Mouse (Mus musculus) gastrocnemius, postnatal 25 days (tissue): Measurements from ENCODE around the gene Map3k20. TPM values are rescaled to one million over a fixed set of nuclear protein-coding genes. Genes with fewer than 3 reads are reported as not detected.

ENCODE experiments used
- DNase-seq: peaks from one replicate; pipeline ENCODE4 v3.0.0; 2022
- total RNA-seq, 2 experiments: library from RNA; stranded (reverse); gene quantifications; 1 replicate in 1 of 2; 2 replicates in 1 of 2; pipeline ENCODE4 v1.2.3; 2021

The Map3k20 gene
- total RNA-seq, 2 experiments from 2014 or later: 311 to 336 TPM

DNA sequence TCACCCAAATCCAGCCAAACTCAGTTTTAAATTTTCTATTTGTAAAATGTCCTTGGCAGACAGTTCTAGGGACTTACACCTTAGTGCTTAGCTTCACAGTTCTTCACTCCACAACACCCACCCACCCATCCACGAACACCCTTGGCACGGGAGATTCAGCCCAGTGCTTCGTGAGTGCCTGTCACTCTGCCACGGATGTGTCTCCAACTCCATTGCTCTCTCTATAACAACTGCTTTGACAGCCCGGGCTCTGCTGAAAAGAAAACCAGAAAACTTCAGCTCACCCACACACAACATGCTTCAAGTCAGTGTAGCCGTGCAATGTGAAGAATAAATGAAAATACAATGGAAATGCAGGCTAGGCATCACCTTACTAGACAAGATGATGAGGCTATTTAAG lies 97.2 kb downstream of the Map3k20 start:
- no peak for DNase-seq

DNA sequence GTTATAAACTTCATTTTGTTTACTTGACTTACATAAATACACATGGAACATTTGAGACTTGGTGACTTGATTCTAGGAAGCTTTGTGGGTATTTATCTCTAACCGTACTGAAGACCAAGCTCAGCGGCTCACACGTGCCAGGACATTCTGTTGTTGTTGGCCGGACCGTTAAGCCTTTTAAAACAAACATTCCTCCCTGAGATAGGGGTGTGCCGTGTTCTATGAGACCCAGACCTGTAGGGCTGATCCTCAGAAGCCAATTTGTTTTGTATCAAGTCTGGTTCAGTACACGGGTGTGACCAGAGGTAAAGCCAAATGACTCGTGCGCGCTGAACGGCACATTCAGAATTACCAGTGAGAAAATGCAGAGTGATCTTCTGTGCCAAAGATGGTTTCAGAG lies 97.9 kb downstream of the Map3k20 start:
- no peak for DNase-seq

DNA sequence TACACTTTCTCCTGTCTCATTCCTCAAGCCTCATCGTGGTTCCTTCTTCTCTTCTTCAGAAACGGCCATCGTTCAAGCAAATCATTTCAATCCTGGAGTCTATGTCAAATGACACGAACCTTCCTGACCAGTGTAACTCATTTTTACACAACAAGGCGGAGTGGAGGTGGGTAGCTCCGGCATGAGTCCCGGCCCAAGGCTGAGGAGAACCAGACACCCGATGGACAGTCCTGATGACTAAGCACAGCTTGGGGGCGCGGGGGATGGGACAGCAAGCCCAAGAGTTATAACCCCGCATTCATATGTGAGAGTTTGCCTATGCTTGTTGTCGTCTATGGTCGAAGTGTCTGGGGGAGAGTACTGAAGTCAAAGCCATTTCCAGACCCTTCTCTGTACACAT lies 104.0 kb downstream of the Map3k20 start:
- DNase-seq: peak; percentile 49

DNA sequence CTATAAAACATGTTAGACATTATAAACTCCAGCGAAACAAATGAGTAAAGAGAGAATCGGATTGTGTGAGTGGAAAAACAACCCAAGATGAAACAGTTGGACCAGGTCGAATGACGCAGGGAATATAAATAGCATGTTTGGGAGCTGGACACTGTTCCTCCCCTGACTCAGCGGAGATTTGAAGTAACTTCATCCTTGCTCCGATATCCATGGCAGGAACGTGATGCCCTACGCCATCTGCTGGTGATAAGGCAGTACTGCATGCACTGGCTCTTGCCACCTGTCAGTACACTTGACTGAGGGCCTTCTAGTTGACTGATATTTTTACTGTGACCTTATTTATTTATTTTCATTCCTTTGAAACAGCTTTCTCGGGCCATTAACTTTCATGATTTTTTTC lies 104.5 kb downstream of the Map3k20 start:
- DNase-seq: peak; percentile 89

DNA sequence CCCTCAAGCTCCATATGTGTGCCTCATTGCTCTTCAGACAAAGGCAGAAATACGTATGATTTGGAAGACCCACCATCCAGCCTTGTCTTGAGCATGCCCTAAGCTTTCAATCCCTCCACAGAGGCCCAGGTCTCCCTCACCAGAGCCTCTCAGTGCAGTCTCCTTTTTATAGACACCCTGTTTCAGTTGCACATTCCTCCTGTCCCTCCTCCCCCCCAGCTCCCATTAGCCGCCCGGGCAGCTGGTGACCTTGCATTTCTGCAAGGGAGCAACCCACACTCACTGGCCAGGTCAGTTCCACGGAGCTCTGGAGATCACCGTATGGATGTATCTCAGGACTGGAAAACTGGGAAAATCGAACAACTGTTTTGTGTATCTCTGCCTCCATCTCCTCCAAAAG lies 105.0 kb downstream of the Map3k20 start:
- DNase-seq: peak; percentile 69

DNA sequence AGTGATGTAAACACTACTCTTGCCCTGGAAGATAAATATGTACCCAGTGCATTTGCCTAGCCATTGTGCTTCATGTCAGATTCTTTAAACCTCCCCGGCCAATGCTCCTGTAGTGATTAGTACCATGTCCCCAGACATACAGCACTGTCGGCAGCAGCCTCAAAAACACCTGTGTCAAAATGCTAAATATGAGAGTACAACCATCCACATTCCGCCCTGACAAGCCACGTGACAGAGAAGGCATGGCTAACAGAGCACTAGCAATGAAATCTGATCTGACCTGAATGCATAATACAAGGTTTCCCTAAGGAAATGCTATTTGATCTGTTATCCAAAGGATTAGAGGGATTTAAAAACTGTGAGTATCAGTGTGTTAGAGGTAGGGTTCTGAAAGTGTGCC lies 105.6 kb downstream of the Map3k20 start:
- no peak for DNase-seq

DNA sequence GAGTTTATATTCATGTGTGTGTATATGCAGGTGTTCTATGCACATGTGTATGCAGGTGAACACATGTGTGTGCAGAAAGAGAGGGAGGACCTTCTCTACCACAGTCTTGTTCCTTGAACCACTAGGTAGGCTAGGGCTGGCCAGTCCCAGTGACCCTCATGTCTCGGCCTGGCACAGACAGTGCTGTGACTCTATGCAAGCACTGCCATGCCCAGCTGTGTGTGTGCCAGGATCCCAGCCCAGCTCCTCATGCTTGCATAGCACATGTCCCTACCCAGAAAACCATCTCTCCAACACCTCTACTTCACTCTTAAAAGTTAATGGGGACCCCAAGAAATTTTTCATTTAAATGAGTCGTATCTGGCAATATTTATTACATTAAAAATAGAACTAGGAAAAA lies 106.3 kb downstream of the Map3k20 start:
- peak; percentile 59 for DNase-seq

DNA sequence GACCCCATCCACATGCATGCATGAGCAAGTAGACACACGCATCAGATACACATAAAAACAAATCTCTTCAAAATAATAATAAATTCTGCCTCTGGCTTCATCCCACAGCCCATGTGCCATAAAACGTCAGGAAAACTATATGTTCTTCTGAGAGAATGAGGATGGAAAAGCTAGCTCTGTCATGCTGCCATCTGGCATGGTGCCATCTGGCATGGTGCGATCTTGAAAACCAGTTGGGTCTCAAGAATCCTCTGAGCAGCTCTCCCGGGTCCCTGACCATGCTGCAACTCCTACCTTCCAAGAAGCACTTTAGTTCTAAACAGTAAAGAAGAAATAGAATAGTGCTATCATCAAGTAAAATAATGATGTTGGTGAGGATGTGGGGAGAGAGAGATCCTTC lies 106.9 kb downstream of the Map3k20 start:
- no peak for DNase-seq

DNA sequence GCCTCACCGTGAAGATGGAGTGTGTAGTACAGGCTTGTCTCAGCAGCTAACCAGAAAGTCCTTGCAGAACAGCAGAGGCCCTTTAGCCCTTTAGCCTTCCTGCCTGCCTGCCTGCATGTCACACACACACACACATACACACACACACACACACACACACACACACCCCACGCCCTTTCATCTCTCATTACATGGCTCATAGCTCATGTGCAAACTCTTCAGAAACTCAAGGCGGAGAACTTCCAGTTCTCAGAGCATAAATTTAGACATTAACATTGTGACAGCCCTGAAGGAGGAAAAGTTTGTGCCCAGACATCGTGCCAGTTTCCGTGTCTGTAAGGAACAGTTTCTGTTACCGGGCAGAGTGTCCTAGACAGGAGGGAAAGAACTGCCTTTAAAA lies 111.5 kb downstream of the Map3k20 start:
- DNase-seq: peak; percentile 73

DNA sequence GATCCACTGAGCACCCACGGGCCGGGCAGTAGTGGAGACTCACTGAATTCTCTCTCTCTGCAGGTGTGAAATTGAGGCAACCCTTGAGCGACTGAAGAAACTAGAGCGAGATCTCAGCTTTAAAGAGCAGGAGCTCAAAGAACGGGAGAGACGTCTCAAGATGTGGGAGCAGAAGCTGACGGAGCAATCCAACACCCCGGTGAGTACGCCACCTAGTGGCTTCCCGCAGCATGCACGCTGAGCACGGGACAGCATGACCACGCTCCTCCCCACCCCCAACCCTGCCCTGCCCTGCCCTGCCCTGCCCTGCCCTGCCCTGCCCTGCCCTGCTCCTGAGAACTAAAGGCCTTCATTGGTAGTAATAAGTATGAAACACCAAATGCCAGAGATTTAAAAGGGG lies 112.8 kb downstream of the Map3k20 start:
- DNase-seq: peak; percentile 80

DNA sequence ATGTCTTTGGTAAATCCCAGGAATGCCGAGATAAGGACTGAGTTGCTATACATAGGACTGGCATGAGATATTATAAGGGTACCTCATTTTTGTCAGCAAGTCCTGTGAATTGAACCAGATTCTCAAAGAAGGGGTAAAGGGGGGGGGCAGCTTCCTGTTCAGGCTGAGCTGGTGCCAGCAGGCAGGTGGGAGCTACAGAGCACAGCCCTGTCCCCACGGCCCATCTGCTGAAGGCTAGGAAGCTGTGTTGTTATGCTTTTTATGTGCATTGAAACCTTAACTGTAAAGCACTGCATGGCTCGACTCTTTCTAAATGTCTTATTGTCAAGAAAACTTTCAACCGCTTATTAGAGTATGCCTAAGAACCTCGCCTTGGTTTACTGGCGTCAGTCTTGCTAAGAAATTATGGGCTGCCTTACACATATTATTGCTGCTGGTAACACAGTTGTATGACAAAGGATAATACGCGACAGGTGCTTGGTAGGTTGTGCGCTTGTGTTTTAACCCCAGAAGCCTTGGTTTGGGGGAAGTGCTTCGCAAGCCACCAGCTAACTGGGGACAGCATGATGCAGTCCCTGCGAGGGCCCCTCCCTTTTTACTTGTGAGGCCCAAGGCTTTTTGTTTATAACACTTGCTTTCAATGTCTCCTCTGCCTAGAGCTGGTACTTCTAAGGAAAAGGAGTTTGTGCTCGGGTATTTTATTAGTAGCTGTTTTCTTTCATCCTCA lies 114.2 kb downstream of the Map3k20 start:
- no peak for DNase-seq

DNA sequence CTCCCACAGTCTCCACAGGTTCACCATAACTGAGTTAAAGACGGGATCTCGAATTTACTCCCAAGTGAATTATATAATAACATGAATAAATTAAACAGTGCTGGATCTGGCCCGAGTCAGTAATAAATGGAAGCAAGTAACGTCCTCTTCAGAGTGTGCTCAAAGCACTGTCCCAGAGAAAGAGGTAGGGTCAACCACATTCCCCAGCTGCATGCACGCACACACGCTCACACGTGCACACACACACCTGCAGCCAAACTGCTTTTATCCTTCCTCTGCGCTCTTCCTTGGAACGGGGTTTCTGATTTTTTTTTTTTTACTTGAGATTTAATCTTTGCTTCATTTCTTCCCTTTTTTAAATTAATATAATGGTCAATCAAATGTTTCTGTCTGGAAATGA lies 115.9 kb downstream of the Map3k20 start:
- no peak for DNase-seq

DNA sequence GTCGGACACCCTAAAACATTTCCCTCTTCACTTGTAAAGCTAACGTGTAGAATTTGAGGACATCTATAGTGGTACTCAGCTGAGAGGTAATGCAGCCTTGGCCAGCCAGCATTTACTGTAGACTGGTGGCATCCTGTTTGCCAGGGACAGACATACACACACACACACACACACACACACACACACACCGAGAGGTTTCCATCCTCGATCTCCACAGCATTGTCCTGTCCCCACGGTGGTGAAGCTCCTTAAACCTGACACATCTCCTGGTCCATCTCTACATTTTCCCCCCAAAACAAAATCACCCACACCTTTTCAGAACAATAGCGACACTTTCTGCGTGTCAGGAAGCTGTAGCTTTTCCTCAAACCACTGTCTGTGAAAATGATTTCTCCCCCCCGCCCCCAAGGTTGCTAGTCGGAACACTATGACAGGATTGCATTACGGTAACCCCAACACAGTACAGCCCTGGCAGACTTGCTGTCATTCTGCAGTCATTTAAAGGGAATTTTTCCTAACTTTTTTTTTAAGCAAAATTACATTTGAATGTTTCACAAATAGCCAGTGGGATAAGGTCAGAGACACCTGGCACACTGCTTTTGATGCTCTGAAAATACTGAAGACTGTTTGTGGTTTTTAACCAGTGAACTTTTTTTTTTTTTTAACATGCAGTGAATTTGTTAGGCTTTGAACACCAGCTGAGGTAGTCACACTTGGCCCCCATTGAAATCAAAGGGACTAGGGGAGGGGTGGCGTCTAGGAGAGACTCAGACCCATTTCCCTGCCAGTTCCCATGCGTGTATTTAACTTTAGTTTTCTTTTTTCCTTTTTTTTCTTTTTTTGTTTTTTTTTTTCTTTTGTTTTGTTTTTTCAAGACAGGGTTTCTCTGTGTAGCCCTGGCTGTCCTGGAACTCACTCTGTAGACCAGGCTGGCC lies 120.5 kb downstream of the Map3k20 start:
- DNase-seq: peak; percentile 4

DNA sequence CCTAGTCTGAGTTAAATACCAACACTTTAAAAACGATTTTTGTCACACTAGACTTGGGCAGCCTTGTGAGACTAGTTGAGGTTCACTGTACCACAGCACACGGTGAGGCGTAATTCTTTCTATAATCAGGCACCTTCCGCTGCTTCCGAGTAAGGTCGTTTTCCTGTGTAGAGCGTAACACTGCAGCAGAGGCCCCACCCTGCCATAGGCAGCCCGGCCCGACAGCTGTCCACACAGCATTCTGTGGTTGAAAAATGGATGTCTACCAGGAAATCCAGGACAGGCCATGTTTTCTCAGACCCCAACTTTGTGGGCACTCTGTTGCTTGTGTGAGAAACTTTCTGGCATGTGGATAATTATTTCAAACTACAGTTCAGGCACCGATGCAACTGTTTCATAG lies 121.3 kb downstream of the Map3k20 start:
- peak; percentile 5 for DNase-seq

DNA sequence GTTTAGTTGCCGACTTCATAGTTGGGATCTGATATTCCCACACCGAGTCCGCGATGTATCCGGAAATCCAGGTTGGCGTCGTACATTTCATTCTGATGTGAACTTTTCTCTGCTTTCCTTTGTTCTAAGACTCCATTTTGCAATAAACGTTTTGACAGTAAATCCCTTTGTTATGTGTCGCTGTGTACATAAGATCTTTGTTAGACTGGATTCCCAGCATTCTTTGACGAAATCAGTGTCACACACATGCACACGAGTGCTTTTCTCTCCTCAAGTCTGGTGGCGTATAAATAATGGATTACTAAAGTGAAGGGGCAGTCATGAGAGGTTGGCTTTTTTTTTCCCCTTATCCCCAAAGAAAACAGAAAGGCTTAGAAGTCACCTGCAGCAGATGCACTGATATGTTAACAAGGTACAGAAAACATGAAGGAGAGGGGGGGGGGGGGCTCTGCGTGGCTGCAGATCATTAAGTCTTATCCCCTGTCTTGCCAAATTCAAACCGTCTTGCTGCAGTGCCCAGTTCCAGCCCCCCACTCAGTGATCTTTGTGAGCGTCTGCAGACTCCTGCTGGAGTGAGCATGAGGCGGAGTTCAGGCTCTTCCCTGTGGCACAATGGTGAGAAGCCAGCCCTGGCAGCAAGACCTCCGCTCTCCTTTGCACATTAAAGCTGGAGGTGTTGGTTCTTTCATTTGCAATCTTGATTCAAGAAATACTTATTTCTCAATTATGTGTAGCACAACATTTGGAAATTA lies 122.1 kb downstream of the Map3k20 start:
- peak; percentile 3 for DNase-seq

DNA sequence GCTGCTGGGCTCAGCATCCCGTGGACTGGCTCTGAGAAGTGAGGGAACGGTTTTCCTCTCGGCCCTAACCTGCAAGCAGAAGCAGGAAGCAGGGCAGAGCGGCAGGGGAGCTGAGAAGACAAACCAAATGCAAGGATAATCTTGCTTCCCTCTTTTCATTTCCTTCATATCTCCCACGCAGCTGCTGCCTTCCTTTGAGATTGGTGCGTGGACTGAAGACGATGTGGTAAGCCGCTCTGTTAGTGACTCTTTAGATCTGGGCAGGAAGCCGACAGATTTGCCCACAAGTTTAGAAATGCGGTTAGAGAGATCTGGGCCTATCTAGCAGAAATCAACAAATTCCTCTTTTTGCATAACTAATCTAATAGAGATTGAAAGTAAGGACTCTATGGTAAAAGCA lies 124.5 kb downstream of the Map3k20 start:
- DNase-seq: no peak

DNA sequence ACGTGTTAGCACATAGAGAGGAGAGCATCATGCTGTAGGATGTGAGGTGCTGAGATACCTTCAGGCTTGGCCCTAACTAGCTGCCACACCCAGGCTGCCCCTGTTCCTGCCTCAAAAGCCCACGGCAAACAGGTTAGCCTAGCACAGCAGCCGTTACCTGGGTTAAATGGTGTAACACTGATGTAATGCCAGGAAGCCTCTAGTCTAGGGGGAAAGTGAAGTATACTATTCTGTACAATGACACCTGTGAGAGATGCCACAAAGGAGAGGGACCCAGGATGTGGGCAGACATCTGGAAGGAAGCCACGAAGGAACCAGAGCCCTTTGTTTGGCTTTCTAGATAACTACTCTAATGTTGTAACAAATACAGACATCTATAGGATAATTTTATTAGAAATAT lies 126.8 kb downstream of the Map3k20 start:
- DNase-seq: no peak

DNA sequence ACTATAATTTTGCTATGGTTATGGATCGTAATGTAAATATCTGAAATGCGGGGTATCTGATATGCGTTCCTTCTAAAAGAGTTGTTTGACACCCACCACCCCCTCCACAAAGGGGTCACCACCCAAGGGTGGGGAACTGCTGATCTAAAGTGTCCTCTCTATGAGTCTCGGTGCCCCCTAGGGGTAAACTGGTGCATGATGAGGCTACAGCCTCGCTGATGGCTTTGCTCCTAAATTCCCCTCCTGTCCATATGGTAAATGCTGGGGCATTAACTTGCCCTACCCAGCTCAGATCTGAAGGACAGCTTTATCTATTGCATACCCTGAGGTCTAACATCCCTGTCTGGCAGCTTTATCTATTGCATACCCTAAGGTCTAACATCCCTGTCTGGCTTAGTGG lies 130.0 kb downstream of the Map3k20 start:
- no peak for DNase-seq

DNA sequence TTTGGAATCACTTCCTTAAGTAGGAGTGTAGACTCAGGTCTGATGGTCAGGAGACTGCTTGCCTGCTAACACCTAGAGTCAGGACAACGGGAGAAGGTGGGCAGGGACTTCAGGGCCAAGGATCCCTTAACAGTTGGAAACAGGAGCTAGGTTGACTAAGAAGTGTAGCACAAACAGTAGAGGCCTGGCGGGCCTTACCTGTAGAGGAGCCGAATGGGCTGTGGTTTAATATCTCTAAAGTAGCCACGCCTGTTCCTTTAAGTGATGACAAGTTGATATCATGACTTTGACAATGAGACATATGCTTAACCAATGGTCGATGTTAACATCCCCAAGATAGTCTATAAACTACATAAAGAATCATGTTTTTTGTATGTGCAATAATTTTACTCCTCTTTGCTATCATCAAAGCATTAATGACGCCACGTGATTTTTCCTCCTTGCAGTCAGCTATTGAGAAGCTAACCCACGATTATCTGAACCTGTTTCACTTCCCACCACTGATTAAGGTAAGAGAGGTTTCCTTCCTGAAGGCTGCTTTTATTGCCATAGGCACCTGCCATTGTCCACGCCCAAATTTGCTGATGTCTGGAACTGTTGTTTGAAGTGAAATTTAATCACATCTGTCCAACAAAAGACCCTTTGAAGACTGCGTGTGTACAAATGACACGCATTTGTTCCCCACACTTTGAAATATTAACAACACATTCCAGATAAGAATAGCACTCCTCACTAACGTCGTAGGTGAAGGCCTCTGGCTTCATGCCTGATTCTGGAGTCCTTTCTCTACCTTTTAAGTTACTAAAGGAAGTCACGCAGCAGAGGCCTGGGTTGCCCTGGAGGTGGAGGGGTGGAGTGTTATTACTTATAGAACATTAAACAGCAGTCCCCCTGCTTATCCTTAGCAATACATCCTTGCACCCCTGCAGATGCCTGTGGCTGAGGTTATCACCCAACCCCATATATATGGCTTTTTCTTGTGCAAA lies 131.0 kb downstream of the Map3k20 start:
- no peak for DNase-seq

DNA sequence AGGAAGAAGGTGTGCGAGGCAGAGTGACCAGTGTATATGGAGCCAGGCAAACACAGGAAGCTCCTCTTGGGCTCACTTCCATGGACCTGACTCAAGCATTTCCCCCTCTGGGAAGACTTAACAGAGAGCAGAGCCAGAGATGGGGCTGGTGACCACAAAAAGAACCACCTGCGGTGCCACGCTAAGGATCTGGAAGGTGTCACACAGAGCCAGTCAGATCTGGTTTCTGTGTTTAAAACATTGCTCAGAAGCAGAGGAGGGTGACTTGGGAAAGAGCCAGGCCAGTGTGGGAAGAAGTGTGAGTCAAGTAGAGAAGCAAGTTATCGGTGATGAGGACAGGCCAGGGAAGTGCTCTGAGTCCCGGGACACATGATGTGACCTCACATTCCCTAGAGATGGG lies 135.1 kb downstream of the Map3k20 start:
- DNase-seq: no peak

DNA sequence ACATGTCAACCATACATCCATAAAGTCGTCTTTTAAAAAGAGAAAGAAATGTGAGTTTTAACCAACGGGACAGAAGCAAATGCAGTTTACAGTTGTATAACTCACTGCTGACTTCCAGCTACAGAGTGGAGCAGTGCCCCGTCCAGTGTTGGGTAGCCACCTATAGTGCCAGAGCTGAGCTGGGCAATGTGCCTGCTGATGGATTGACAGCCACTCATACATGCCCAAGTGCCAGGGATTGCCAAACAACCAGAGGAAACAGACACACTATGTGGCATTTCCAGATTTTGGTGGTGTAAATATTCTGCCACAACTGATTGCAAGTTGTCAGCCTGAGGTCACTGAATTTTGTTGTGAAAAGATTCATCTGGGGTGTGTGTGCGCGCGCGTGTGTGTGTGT lies 139.2 kb downstream of the Map3k20 start:
- peak; percentile 45 for DNase-seq

DNA sequence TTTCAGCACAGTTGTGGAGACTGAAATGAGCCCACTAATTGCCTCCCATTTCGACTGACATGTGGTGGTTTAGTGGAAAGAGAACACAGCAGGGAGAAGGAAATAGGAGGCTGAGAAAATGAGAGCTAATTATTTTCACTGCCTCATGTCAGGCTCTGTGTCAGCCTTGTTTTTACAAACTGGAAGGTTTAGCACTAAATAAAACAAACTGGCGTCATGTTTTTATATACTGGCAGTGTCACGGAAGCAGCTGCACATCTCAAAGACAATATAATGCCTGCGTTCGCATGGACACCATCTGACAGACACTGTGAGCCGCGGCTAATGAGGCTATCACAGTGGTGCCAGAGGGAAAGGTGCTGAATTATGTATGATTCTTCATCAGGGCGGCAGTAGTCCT lies 141.3 kb downstream of the Map3k20 start:
- DNase-seq: no peak
